Mouse (Mus musculus) telencephalon, adult 2 months (tissue): ENCODE measurements around the gene Shld2.
"Not testable (repeated sequence)": the region's sequence is repeated elsewhere in the genome, so short reads cannot be mapped to it uniquely, and the experiment has no call there.

Source experiments
- DNase-seq: peaks from one replicate; pipeline ENCODE4 v3.0.0-alpha.2; 2011; ENCODE audit warnings: low read depth, low spot score

Gene Shld2

DNA sequence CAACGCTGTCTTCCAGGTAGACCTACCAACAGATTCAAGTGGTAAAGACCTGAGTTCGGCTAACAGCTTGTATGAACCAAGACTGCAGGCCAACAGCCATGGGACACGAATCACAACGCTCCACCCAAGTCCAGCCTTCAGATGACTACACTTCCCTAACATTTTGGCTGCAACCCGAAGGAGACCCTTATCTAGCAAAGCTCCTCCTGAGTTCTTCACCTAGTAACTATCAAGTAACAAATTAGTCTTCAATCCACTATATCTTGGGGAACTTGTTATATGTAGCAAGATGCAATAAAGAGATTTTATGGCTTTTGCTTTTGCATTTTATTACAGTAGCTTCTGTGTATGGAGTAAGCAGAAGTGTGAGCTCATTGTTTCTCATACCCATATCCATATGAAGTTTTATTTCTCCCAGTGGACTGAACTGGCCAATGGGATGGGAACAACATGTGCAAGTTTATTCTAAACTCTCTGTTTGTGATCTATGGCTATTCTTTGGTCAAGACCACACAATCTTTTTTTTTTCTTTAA is 28.5 kb downstream of the Shld2 start:
- DNase-seq, result no peak

DNA sequence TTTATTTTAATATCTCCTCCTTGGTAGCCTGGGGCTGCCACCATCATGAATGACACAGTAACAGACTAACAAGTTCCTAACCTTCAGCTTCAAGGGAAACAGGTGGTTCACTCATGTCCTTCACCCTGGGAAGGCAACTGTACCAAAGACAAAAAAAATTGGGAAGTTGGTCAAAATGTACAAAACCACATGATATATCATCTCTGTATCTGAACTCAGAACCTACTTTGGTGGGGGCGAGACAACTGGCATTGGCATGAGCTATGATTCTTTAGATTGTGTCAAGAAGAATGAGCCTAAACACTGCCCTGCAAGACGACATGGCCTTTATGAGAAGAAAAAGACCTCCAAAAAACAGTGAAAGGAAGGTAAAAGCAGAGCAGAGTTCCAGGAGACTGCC is 29.5 kb downstream of the Shld2 start:
- no peak for DNase-seq

DNA sequence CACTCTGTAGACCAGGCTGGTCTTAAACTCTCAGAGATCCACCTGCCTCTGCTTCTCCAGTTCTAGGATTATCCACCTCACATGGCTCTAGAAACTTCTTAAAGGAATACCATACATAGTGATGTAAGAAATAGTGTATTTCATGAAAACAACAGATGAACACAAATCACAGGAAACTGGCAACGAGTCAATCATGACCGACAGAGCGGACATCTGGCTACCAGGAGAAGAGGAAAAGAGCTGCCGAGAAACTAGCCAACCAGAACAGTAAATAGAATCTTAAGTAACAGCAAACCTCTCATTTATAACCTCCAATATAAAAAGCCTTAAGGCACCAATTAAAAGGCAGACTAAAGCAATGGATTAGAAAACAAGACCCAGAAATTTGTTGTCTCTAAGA is 30.6 kb downstream of the Shld2 start:
- no peak for DNase-seq

DNA sequence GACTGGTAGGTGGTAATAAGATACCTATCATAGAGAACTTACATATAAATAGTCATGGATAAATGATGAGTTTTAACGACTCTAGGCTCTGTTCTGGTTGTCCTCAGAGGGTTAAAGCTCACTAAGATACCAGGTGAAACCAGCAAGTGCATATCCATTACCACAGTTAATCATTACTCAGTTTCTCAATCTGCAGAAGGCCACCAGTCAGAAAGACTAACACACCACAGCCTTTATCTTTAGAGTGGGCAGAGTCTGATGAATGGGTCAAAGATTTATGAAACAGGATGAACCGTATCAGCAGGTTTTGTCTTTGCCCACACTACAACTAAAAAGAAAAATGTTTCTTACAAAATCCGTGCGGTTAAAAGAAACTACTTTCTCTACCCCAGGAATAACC is 35.1 kb downstream of the Shld2 start:
- no peak for DNase-seq

DNA sequence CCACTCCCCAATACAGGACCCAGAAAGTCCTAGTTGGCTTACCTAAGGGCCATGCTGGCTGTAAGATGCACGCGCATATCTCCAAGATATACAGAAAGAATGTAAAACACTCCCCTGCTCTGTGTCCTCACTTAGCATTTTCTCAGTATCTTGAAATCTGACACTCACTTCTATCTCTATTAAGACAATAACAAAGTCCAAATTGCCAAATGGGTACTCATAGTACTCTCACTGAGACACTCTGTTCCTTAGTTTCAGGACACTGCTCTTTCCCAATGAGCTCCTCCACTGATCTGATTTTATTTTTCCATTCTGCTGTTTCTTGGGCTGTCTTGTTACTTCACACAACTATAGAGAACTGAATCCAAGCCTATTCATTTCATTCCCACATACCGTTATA is 36.2 kb downstream of the Shld2 start:
- DNase-seq, result no peak

DNA sequence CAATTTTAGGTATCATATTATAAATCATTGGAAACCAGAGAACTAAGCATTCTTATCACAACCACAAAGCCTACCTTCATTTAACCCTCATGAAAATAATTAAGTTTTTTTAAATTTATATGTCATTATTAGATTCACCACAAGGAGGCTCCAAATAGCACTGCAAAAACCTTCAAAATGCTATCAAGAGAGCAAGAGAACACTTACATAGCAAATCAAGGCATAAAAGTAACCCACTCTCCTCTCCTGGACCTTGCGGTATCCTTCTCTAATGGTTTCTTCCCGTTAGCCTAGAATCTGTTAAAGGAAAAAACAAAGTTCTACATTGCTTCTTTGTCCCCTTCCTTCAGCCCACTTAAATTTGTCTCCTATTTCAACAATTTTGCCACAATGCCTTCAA is 37.0 kb downstream of the Shld2 start:
- peak; percentile 8 for DNase-seq

DNA sequence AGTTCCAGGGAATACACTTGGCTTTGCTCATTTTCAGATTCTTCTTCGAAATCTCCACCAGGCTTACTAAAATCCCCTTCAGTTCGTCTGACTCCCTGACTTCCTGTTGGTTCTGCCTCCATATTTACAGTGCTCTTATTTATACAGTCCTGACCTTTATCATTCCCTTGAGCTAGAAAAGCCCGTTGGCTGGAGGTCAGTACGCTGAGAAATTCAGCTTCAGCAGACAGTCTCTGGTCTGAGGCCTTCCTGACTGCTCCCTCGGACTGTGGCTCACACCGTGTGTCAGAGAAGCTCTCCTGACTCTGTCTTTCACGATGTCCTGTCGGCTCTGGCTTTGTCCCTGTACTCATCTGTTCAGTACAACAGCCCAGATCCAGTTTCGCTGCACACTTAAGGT is 42.2 kb downstream of the Shld2 start:
- no peak for DNase-seq

DNA sequence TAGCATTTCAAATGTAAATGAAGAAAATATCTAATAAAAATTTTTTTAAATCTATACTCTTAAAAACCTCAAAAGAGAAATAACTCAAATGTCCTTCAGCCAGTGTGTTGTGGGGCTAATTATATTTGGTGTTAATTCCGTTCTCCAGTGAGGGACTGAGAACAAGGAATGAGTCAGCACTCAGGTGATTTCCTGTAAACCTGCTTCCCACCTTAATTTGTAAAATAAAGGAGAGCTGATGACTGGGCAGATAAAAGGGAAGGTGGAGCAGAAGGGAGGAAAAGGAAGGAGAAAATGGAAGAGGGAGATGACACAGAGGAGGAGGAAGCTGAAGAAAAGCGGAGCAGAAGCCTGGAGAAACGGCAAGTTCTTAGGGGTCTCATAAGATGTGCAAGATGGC is 51.8 kb downstream of the Shld2 start:
- DNase-seq, result not testable (repeated sequence)

DNA sequence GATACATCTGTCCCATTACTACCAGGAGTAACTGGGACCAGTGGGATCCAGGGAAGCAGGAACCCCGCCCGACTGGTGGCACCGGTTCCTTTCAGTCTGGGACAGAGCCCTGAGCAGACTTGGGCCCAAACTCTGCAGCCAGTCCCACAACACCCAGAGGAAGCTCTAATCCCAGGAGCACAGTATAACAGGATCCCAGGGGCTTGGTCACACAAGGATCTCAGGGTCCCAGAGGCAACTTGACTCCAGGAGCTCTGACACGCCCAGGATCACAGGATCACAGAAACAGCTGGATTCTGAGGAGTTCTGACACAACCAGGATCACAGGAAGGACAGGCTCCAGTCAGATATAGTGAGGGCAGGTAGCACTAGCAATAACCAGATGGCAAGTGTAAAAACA is 57.0 kb downstream of the Shld2 start:
- DNase-seq, result no peak

DNA sequence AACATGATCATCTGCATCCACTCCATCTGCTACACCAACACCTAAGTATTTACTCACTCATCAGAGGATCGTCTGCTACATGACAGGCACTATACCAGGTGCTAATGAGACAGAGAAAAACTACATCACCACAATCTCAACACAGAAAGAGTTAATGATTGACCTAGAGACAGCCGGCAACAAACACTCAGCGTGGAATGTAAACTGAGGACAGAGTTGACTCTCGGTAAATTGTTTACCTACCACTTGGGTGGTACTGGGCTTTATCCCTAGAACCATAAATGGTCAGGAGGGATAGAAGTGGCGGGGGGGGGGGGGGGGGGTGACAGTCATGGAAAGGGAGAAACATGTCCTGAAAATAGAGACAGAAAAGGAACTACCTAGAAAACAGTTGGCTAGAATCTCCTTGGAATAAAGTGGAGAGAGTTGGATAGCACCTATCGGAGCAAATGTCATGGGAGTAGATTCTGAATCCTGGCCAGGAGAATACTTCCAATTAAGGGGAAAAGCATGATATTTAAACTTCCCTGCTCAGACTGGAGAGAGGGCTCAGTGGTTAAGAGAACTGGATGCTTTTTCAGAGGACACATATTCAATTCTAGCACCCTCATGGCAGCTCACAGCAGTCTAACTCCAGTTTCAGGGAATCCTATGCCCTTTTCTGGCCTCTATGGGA is 57.7 kb downstream of the Shld2 start:
- DNase-seq, result no peak

DNA sequence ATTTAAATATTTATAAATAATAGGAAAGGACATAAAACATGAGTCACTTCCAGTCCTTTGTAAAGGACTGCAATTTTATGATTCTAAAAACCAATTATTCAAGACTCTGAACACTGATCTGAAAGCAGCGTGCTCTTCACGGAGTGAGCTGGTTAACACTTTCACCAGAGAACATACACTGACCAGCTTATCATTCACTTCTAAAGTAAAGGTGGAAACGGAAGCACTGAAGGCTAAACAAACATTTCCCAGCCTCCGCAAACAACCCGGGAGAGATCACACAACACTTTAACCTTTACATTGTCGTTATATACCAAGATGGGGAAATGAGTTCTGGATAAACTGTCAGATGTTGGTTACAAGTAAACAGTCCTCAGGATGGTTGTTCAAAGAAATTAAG is 69.6 kb downstream of the Shld2 start:
- DNase-seq, result no peak

DNA sequence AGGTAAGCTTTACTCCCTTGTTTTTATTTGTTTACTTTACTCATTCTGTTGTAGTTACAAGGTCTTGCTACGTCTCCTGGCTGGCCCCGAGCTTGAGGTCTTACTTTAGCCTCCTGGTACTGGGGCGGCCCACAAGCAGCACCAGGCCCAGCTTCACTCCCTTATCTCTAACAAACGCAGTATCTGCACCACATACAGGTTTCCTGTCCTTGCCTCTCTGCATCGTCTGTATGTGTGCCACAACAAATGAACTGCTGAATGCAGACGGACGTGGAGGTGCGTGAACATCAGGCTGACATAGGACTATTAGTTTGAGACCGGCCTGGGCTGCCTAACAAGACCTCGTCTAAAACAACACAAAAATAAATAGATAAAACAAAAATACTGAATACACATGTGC is 70.0 kb downstream of the Shld2 start:
- DNase-seq, result no peak

DNA sequence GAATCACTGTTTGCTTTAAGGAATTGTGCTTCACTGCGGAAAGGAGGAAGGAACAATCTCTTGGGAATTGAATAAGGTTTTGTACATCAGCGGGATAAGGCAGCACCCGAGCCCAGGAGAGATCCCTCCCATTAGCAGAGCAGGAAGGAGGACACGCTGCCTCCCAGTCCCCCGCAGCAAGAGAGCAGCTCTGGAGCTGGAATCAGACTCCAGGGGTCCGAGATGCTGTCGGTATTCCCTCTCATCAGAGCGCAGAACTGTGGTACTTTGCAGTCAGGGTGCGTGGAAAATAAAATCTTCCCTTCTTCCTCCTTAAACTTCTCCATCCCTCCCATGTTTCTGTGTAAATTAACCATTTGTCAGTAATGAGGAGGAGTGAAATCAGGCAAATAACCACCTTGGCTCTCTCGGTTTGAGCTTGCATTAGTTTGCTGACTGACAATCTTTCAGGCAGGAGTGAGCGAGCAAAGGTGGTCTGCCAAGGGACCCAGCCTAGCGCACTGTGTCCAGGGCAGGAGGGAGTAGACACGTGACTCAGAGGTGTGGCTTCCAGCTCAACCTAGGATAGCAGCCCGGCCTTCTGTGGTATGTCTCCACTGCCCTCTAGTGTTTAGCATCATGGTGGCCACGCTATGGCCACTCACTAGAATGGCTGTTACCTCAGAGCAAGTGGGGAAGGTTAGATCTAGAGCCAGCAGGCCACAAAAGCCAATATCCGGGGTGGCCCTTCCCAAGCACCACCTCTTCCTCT is 75.5 kb downstream of the Shld2 start:
- peak; percentile 6 for DNase-seq

DNA sequence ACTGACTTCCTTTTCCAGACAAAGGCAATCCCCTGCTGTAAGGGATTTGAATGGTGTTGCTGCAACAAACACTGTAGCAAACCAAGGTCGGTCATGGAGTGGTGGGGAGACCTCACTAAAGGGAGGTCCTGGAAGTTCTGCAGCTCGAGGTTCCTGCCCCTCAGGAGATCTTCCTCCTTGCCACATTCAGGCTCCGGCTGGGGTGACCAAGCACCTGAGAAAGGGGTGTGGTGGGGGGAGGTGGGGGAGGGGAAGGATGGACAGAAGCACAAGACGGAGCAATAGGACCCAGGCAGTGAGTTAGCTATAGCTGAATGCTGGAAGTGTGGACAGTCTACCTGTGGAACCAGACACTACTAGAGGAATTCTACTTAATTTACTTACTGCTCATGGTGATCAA is 76.4 kb downstream of the Shld2 start:
- DNase-seq, result no peak

DNA sequence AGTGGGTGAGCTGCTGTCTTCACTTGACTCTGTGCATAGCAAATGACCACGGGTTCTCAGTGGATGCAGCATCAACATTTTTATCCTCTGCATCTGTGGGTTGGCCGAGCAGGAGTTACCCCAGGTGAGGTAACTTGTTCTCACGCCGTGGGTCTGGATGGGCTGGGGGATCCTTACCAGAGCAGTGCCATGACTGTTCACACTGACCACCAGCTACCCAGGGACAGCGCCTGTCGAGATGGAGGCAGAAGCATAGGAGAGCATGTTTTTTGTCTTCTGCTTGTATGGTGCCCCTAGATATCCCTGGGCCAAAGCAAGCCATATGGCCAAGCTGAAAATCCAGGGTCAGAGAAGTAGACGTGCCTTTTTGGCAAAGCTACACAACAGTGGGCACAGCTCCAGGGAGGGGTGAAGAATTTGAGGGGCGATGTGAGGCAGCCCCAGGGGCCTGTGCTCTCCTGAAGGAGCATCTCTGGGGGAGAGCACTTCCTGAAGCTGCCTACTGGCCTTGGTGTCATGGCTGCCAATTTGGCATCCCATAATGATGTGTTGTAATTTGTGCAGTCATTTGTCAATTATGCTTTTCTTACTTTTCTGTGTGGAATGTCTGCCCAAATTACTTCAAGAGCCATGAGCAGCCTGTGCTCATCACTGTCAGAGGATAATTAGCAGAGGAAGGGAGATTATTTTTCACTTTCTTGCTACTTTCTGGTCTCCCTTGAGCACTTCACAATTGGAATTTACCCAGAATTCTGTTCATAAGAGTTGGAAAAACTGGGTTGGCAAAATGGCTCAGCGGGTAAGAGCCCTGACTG is 77.2 kb downstream of the Shld2 start:
- no peak for DNase-seq

DNA sequence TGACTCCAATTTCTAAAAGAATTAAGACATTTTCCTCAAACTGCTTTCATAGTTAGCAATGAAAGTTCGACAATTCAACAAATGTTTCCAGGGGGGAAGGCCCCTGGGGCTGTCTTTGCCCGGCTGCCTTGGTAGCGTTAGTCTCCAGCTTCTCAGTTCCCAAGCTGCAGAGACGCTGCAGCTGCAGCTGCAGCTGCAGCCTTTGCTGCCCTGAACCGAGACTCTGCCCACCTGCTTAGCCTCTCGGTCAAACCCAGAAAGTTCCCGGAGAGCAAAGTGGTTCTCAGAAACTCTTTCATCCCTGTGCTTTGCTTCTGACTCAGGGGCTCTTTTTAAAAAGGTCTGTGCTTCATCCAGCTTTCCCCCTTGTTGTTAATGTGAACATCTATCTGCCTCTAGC is 78.0 kb downstream of the Shld2 start:
- no peak for DNase-seq

DNA sequence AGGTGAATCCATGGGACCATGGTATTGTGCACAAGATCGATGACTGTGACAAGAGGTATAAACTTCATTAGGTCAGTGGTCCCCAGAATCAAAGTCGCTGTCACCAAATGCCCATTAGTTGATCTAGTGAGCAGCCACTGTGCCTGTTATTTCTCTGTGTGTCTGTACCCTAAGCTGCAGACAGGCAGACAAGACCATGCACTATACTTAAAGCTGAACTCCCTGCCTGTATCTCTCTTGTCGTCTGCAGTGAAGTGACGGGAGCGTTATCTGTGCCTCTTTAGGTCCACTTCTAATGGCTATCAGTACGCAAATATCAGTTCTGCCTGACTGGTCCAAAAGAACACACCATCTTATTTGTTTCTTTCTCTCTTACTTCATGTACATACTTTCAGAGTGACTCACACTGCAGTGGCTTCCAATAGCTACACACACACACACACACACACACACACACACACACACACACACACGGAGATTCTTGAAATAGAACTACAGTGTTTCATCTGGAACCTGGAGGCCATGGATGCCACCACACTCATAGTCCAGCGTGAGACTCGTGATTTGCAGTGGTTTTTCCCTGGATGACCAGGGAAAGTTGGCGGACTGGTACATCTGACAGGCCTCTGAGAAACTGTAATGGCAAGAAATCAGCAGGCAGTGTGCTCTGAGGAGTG is 81.3 kb downstream of the Shld2 start:
- DNase-seq, result no peak

DNA sequence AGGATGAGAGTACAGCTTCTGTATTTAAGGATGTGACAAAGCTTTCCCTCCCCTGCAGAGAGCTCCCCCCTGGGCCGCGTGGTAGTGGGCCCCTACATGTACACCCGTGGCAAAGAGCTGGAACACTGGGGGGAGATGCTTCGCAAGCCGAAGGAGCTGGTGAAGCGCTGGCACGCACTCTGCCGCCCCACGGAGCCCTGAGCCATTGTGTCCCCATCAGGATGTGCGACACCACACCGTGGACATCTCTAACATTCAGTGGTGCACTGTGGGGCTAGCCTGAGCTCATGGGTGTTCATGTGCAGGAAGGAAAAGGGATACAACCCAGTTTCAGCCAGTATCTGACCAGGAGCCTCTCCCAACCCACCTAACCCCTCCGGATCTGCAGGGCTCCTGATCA is 82.3 kb downstream of the Shld2 start:
- no peak for DNase-seq

DNA sequence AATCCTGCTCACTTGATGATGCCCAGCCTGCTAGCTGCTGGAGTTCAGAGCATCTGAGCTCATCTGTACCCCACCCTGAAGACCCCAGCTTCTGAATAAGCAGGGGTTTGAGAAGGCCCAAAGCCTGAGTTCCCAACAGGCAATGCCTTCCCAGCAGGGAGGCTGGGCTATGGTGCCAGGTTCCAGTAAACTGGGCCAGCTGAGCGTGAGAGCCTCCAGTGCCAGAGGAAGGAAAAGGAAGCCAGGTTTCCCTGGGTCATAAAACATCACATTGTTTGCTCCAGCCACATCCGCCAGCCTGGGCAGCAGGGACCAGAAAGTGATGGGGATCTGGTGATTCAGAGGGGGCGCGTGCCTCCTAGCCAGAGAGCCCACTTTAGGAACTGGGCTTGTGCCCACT is 83.7 kb downstream of the Shld2 start:
- no peak for DNase-seq

DNA sequence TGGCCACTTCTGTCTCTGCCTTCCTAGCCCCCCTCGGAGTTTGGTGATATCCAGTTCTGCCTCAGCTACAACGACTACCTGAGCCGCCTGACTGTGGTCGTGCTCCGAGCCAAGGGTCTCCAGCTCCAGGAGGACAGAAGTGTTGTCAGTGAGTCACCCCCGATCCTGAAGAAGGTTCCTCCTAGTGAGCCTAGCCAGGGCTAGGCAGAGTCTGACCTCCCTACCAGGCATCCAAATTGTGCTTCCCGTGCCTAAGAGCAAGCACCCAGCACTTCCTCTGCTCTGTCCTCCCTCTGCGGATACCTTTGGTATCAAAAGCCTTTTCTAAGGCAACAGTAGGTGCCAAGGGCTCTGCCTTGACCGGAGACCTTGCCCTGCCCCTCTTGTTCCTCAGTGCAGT is 84.3 kb downstream of the Shld2 start:
- DNase-seq, result no peak

DNA sequence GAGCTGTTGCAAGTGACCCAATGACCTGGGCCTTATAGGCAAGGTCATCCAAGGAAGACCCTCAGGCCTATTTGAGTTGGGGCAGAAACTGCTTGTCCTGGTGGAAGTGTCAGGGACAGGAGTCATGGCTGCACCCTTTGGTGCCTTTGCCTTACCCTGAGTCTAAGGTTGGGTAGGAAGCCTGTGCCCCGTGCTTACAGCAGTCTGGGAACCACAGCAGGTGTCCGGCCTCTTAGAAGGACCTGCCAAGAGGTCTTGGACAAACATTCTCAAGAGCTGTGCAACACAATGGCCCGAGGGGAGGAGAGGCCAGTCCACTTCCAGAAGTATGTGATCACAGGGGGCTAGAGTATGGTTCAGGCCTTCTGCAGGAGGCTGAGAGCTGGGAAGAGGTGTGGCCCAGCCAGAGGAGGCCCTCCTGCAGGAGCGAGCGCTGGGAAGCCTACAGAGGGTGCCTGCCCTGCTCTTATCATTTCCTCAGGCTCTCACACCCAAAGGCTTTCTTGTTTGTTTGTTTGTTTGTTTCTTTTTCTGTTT is 86.9 kb downstream of the Shld2 start:
- no peak for DNase-seq
